Mouse (Mus musculus) intestine, embryonic 14.5 days (tissue): Measurements from ENCODE around the gene Fgfr2. TPM values are rescaled to one million over a fixed set of nuclear protein-coding genes. Genes with fewer than 3 reads are reported as not detected.

Source experiments
- ATAC-seq: fragments of 200-750 bp; cut with Nextera tagmentation; replicated peaks from 2 replicates; pipeline ENCODE4 v1.8.0; 2017; ENCODE audit warnings: low read depth, moderate number of reproducible peaks, moderate TSS enrichment, moderate library complexity; ENCODE audit not compliant: low FRiP score, low TSS enrichment
- DNase-seq: peaks from one replicate; pipeline ENCODE4 v3.0.0-alpha.2; 2018; ENCODE audit warnings: low spot score
- H3K27ac ChIP-seq: fragments of 300-500 bp; sonication (generic); 2 replicates; pipeline ENCODE4 v1.5.1; 2014; ENCODE audit warnings: low read depth, mild to moderate bottlenecking, control low read depth
- H3K27me3 ChIP-seq: fragments of 300-500 bp; sonication (generic); replicated peaks from 2 replicates; pipeline ENCODE4 v1.6.1; 2014; ENCODE audit warnings: low read length, control low read depth; ENCODE audit not compliant: control insufficient read depth, insufficient read depth
- H3K36me3 ChIP-seq: fragments of 300-500 bp; sonication (generic); 2 replicates; pipeline ENCODE4 v1.6.1; 2014; ENCODE audit warnings: low read length, control low read depth; ENCODE audit not compliant: control insufficient read depth, insufficient read depth
- H3K4me1 ChIP-seq: fragments of 300-500 bp; sonication (generic); replicated peaks from 2 replicates; pipeline ENCODE4 v1.6.1; 2014; ENCODE audit warnings: low read length, control low read depth, mixed read lengths; ENCODE audit not compliant: control insufficient read depth, insufficient read depth
- H3K4me2 ChIP-seq: fragments of 300-500 bp; sonication (generic); 2 replicates; pipeline ENCODE4 v1.6.1; 2014; ENCODE audit warnings: low read length
- H3K4me3 ChIP-seq: fragments of 300-500 bp; sonication (generic); 2 replicates; pipeline ENCODE4 v1.5.1; 2014; ENCODE audit warnings: low read depth, low read length, control low read depth, mixed read lengths
- H3K9ac ChIP-seq: fragments of 300-500 bp; sonication (generic); 2 replicates; pipeline ENCODE4 v1.6.1; 2014; ENCODE audit warnings: mild to moderate bottlenecking, low read length
- H3K9me3 ChIP-seq: fragments of 300-500 bp; sonication (generic); 2 replicates; pipeline ENCODE4 v1.6.1; 2016; ENCODE audit warnings: low read length, control low read depth; ENCODE audit not compliant: control insufficient read depth
- WGBS: fragments of 180-500 bp; shearing (Covaris S2); extraction: QIAGEN DNeasy Blood & Tissue Kit; methylation state at CpG from one replicate; pipeline ENCODE4 v1.1.7; 2014; 5-methylcytosine and 5-hydroxymethylcytosine counted together
- polyA plus RNA-seq: library from polyadenylated mRNA; unstranded; fragments of >200 nt; fragmentation: Nextera tagmentation; extraction: Ambion mirVana; gene quantifications from 2 replicates; pipeline ENCODE4 v1.2.1, GENCODE M21; 2014

Fgfr2 gene
- polyA plus RNA-seq, 1 experiment from 2014 or later, result 105 TPM

DNA sequence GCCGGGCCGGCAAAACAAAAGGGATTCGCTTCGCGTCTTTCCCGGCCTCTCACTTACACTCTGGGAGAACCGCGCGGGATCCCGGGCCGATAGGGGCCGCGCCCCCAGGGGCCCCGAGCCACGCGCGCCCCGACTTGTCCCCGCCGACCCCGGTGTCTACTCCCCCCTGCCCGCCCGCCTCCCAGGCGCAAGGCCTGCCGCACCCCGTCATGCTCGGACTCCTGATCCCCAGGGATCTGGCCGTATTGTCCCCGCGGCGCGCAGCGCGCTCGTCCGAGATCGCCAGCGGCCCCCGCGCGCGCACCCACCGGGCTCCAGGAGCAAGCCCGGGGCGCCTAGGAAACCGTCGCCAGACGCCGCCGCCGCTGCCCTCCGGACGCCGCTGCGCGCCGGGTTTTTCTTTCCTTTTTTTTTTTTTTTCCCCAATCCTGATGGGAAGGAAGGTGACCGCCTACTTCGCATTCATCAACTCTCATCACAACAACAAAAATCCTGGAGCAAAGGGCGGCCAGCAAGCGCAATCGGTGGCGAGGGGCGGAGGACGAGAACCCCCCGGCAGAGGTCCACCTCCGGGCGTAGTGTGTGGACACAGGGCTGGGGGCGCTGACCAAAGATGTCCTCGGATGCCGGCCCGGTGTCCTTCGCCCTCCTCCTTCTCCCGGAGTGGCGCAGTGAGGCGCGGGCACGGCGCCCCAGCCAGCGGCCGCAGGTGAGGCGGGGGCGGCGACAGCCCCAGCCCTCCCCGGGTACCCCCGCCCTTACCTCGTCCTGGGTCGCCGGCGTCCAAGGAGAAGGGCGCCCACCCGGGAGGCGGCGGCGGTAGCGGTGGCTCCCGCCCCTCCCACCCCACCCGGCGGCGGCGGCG, 539 bp downstream of the Fgfr2 start:
- H3K4me2 ChIP-seq, result peak overlapping the region; percentile 88
- WGBS, result under 1% methylated on average over 75 of the region's 102 CpGs
- H3K9ac ChIP-seq, result peak overlapping the region; percentile 98
- no peaks in the 10 kb centered on the region for H3K9me3 ChIP-seq
- H3K27me3 ChIP-seq, result no peaks in the 10 kb centered on the region
- peak overlapping the region; percentile 91 for H3K4me3 ChIP-seq
- H3K36me3 ChIP-seq, result no peaks in the 10 kb centered on the region
- peak overlapping the region; percentile 100 for H3K27ac ChIP-seq
- ATAC-seq (peak; percentile 16), DNase-seq (peak; percentile 86)
- H3K4me1 ChIP-seq, result peaks cover 35% of the 10 kb centered on the region

DNA sequence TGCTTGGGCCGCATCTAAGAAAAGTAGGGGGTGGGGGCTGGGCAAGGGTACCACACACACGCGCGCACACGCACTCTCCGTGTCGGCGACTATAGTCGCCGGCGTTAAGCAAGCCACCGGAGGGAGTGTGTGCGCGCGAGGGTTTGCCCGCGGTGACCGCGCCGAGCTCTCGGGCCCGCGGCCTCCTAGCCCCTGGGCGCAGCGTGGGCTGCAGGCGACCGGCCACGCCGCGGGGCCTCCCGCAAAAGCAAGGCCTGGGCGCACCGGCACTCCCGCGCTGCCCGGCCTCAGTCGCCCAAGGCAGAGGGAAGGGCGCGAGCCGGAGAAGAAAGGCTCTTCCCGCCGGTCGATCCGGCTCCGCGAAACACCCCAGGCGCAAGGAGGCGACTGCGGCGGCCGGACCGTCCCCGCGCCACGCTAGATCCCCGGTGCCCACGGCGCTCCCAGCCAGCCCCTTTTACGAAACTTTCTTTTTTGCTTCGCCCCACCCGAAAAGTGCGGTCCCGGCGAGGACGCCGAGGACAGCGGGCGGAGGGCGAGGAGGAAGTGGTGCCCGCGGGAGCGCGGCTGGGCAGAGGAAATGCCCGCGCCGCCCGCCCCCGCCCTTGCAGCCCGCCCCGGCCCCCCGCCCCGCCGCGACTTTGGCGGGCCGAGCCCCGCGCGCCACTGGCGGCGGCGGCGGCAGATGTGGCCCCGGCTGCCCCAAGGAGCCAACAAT, 1.3 kb downstream of the Fgfr2 start:
- Histone ChIP-seq H3K9ac (peak overlapping the region; percentile 98), H3K4me3 (peak overlapping the region; percentile 91), H3K36me3 (no peaks in the 10 kb centered on the region), H3K4me2 (peak overlapping the region; percentile 88), H3K27ac (peak overlapping the region; percentile 100), H3K9me3 (no peaks in the 10 kb centered on the region), H3K4me1 (peaks cover 43% of the 10 kb centered on the region), H3K27me3 (no peaks in the 10 kb centered on the region)
- peak; percentile 78 for DNase-seq
- no peak for ATAC-seq
- under 1% methylated on average over 92 of the region's 94 CpGs for whole genome bisulfite sequencing

DNA sequence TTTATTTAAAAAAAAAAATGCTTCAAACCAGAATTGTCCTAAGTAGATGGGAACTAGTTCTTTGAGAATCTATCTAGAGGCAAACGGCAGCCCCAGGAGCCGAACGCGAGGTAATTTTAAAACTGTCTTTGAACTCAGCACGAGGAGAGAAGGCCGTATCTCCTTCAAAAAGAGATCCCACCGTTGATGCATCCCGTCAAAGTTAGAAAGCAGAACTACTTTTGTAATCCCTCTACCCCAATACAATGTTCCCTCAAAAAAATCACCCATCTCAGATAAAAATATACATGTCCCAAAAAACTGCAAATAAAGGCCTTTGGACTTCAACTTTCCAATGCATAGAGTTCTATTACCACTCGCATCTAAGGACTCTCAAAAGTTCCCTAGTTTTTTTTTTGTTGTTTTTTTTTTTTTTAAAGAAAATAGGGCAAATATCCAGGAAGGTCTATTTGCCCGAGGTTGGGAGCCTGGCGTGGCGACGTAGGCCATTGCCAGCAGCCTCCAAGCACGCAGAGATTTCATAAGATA, 2.0 kb downstream of the Fgfr2 start:
- WGBS, result 4% methylated on average over 14 of the region's 14 CpGs
- H3K4me2 ChIP-seq, result peak overlapping the region; percentile 88
- peaks cover 50% of the 10 kb centered on the region for H3K4me1 ChIP-seq
- ATAC-seq, result no peak
- peak overlapping the region; percentile 100 for H3K27ac ChIP-seq
- peak overlapping the region; percentile 98 for H3K9ac ChIP-seq
- no peak for DNase-seq
- no peaks in the 10 kb centered on the region for H3K9me3 ChIP-seq
- peak overlapping the region; percentile 91 for H3K4me3 ChIP-seq
- H3K27me3 ChIP-seq, result no peaks in the 10 kb centered on the region
- no peaks in the 10 kb centered on the region for H3K36me3 ChIP-seq

DNA sequence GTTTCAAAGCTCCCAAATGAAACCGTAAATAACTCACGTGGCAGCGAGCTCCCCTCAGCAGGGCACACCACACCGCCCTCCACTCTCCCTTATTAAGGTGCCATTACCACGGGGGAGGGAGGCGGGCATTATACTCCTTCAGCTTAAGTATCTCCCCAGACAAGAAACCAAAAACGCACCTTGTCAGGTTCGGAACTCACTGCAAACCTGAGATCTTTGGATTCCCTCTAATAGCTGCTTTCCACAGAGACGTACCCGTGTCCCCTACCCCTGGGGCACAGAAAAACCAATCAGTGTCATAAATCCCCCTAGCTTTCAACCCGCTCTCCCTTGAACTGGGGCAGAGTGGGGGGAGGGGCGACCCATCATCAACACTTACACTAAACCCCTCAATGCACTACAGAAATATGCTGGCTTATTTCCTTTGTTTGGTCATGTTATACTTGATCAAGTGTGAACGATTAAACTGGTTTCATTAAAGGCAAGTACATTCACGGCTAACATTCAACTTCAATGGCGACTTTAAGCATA, 2.9 kb downstream of the Fgfr2 start:
- Histone ChIP-seq H3K9me3 (no peaks in the 10 kb centered on the region), H3K27me3 (no peaks in the 10 kb centered on the region), H3K4me3 (peak overlapping the region; percentile 91), H3K27ac (0 out of 2 replicates have a peak overlapping the region, but pooled peaks have one; percentile 0), H3K4me1 (peaks cover 52% of the 10 kb centered on the region), H3K9ac (peak overlapping the region; percentile 39), H3K36me3 (no peaks in the 10 kb centered on the region), H3K4me2 (peak overlapping the region; percentile 88)
- DNase-seq, result no peak
- no peak for ATAC-seq
- WGBS, result 10% methylated on average over 15 of the region's 15 CpGs

DNA sequence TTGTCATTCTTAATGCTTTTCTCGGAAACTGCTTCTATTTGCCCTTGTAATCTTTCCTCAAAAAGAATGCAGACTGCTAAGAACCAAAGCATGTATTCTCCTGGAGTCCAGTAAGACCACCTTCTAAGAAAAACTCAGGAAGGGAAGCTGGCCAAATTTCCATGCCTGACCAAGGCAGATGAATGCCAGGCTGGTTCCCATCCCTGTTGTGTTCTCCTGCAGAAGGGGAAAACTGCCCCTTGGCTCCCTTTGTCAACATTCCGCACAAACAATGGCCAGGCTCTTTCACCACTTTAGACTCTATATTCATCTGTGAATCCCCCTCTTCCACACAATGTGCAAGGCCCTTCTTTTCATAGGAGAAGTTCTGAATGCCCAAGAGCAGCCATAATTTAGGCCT, 5.3 kb downstream of the Fgfr2 start:
- H3K4me1 ChIP-seq, result peaks cover 70% of the 10 kb centered on the region
- 0 out of 2 replicates have a peak overlapping the region, but pooled peaks have one; percentile 6 for H3K27ac ChIP-seq
- WGBS, result 38% methylated on average over 2 of the region's 2 CpGs

DNA sequence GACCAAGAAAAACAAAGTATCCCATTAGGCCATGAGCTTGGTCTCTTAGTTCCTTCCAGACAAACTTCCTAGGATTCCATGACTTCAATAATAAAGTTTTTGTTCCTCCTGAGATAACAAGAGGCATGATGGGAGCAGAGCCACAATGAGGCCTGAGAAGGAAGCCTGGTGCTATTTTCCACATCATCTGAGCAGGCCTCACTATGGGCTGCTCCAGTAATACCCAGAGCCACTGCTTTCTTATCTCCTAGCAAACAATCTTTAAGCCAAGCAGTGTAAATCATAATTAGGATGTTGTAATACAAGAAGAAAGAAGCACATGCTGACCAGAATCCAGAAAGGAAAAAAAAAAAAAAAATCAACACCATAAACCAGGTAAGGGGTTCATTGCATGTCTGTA, 6.6 kb downstream of the Fgfr2 start:
- H3K36me3 ChIP-seq, result no peaks in the 10 kb centered on the region
- H3K4me2 ChIP-seq, result peak overlapping the region; percentile 47
- no peak overlapping the region for H3K9ac ChIP-seq
- no peak overlapping the region for H3K4me3 ChIP-seq
- peaks cover 82% of the 10 kb centered on the region for H3K4me1 ChIP-seq
- DNase-seq (no peak), ATAC-seq (0 out of 2 replicates have a peak, but pooled peaks have one; percentile 30)
- H3K27ac ChIP-seq, result peak overlapping the region; percentile 60
- H3K27me3 ChIP-seq, result no peaks in the 10 kb centered on the region
- no peaks in the 10 kb centered on the region for H3K9me3 ChIP-seq

More for the DNA sequence above, 5.3 kb downstream of the Fgfr2 start:
- no peak for DNase-seq
- H3K9ac ChIP-seq, result no peak overlapping the region
- H3K4me3 ChIP-seq, result no peak overlapping the region
- no peak overlapping the region for H3K4me2 ChIP-seq
- H3K9me3 ChIP-seq, result no peaks in the 10 kb centered on the region
- no peaks in the 10 kb centered on the region for H3K27me3 ChIP-seq
- ATAC-seq, result no peak
- H3K36me3 ChIP-seq, result no peaks in the 10 kb centered on the region

DNA sequence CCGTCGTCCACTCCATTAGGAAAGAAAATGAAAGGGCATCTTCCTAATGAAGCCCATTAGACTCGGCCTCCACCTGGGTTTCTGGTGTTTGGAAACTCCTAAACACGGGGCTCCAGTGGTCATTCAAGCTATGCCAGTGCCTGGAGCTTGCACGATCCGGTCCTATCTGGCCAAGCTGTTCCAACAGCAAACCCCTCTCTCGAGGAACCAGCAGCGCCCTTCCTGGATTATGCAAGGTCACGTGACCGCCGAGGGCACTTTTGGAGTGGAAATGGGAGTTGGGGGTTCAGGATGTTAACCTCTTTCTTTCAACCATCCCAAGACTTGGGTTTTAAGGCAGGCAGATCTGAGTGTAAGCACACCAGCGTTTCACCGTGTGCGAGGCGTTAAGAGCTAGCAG, 7.3 kb downstream of the Fgfr2 start:
- ATAC-seq (no peak), DNase-seq (no peak)
- no peaks in the 10 kb centered on the region for H3K9me3 ChIP-seq
- H3K4me3 ChIP-seq, result no peak overlapping the region
- H3K4me1 ChIP-seq, result peaks cover 87% of the 10 kb centered on the region
- no peak overlapping the region for H3K9ac ChIP-seq
- H3K36me3 ChIP-seq, result no peaks in the 10 kb centered on the region
- no peaks in the 10 kb centered on the region for H3K27me3 ChIP-seq
- 16% methylated on average over 15 of the region's 15 CpGs for WGBS
- peak overlapping the region; percentile 47 for H3K4me2 ChIP-seq
- peak overlapping the region; percentile 60 for H3K27ac ChIP-seq

DNA sequence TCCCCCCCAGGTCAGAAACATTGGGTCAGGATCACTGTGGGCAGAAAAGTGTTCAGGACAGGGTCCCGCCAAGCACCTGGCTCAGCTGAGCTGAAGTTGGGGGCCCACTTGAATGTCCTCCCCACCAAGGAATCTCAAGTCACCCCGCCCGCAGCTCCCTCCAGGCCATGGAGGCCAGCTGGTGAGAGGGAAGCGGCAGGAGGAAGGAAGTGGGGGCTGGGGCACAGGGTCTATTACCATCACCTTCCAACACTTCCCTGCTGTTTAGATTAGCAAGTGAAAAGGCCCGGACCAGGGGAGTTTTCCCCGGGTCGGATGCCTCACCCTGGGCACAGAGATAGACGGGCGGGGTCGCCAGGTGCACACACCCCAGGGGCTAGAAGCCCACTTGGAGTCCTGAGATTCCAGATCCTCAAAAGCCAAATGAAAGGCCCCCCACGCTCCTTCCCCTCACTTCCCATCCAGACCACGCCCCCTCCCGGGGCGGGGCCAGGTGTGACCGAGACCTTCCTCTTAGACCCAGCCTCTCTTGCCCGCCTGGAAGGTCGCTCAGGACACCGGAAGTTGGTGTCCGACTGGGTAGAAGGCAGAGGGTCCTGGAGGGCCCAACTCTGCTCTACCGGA, 8.2 kb downstream of the Fgfr2 start:
- peaks cover 86% of the 10 kb centered on the region for H3K4me1 ChIP-seq
- no peak overlapping the region for H3K9ac ChIP-seq
- peak overlapping the region; percentile 14 for H3K4me3 ChIP-seq
- ATAC-seq (peak; percentile 11; the same call in 1 of the 2 replicates), DNase-seq (no peak)
- no peaks in the 10 kb centered on the region for H3K27me3 ChIP-seq
- no peaks in the 10 kb centered on the region for H3K9me3 ChIP-seq
- 11% methylated on average over 20 of the region's 20 CpGs for WGBS
- H3K27ac ChIP-seq, result peak overlapping the region; percentile 6; the same call in 1 of the 2 replicates
- H3K4me2 ChIP-seq, result peak overlapping the region; percentile 47
- no peaks in the 10 kb centered on the region for H3K36me3 ChIP-seq
